In genomic region chr2:113839488-113839887, GRCm38 (mm10) we compare ENCODE assay signal across 15 mouse cellular contexts. TPM values are rescaled to one million over a fixed set of nuclear protein-coding genes. Genes with fewer than 3 reads are reported as not detected.
DNase-seq lines count a peak whose midpoint lies in the region; TF ChIP-seq lines count a peak whose summit lies in the region.
"Had no signal": no experiment of that assay in that cellular context is flagged by ENCODE, and none has a peak within 500 bp of the region (broad histone marks: within the 10 kb centered on the region; RNA-seq: fewer than 3 reads in every experiment).

No protein-coding gene starts in this region.

- TF ChIP-seq CTCF in kidney, adult 2 months (conservative IDR thresholded peaks at IDR 0.05; ENCODE audit: insufficient read depth, insufficient read length, low read depth, low read length), result 0 out of 2 replicates have a peak, but pooled peaks have one; percentile 12
- no peak for TF ChIP-seq CTCF in small intestine, adult 2 months (IDR thresholded peaks at IDR 0.05; ENCODE audit: extremely low read depth, insufficient read length, insufficient replicate concordance, low read depth, low read length)

- H3K4me3 ChIP-seq in kidney, adult 2 months (ENCODE audit: insufficient read depth, low read depth, low read length), result no peak overlapping the region
- H3K4me3 ChIP-seq in small intestine, adult 2 months (ENCODE audit: low read depth, low read length), result no peak overlapping the region
- H3K4me3 ChIP-seq: hindbrain, embryonic 12.5 days; layer of hippocampus, adult 2 months; midbrain, embryonic 15.5 days had no signal

- H3K27ac ChIP-seq in kidney, adult 2 months (ENCODE audit: insufficient read depth, low read depth, low read length), result peak overlapping the region; percentile 86
- H3K27ac ChIP-seq in small intestine, adult 2 months (ENCODE audit: insufficient read depth, low read depth, low read length), result peak overlapping the region; percentile 58; the same call in 1 of the 2 replicates
- H3K27ac ChIP-seq: hindbrain, embryonic 12.5 days; layer of hippocampus, adult 2 months; midbrain, embryonic 15.5 days had no signal

- no peak for TF ChIP-seq POLR2A in kidney, adult 2 months (IDR thresholded peaks at IDR 0.05; ENCODE audit: low read depth, low read length)
- no peak for TF ChIP-seq POLR2A in small intestine, adult 2 months (IDR thresholded peaks at IDR 0.05; ENCODE audit: low read depth, low read length)

- 23% methylated on average over 4 of the region's 4 CpGs for WGBS in kidney, adult 2 months
- WGBS in small intestine, adult 2 months, result 23% methylated on average over 4 of the region's 4 CpGs

- H3K27me3 ChIP-seq in kidney, adult 2 months (replicated peaks; ENCODE audit: control insufficient read depth, insufficient read depth, low read length), result no peaks in the 10 kb centered on the region
- H3K27me3 ChIP-seq in small intestine, adult 2 months (ENCODE audit: control insufficient read depth, insufficient read depth, low read length), result no peaks in the 10 kb centered on the region
- H3K27me3 ChIP-seq: CH12.LX; hindbrain, embryonic 12.5 days; midbrain, embryonic 15.5 days had no signal

- H3K4me1 ChIP-seq in kidney, adult 2 months (ENCODE audit: control insufficient read depth, insufficient read depth, low read length), result peaks cover 12% of the 10 kb centered on the region; the same call in 1 of the 2 replicates
- H3K4me1 ChIP-seq in small intestine, adult 2 months (ENCODE audit: control insufficient read depth, insufficient read depth, insufficient read length, low read length), result peaks cover 2% of the 10 kb centered on the region; the same call in 1 of the 2 replicates
- H3K4me1 ChIP-seq: hindbrain, embryonic 12.5 days; midbrain, embryonic 15.5 days had no signal

- peak; percentile 33 for DNase-seq in heart, adult 11 months
- no peak for DNase-seq in heart, adult 18-20 months
- peak; percentile 87 for DNase-seq in kidney, adult 2 months
- peak; percentile 42 to 88 for DNase-seq in kidney, postnatal 36 days
- no peak for DNase-seq in adrenal gland, adult (ENCODE audit: inconsistent age in 2 of 2, low spot score in 1 of 2)
- DNase-seq in frontal cortex, adult 2 months (ENCODE audit: extremely low spot score in 1 of 2, low spot score in 1 of 2), result no peak
- no peak for DNase-seq in layer of hippocampus, adult 9-10 months (ENCODE audit: low spot score)
- DNase-seq: cerebellum, adult 11-12 months; gastrocnemius, postnatal 36 days; right cerebral cortex, postnatal 4 days had no signal

- H3K36me3 ChIP-seq in kidney, adult 2 months (ENCODE audit: control insufficient read depth, insufficient read depth, low read length), result no peaks in the 10 kb centered on the region
- H3K36me3 ChIP-seq in small intestine, adult 2 months (ENCODE audit: control insufficient read depth, insufficient read depth, low read length), result peaks cover 22% of the 10 kb centered on the region
- H3K36me3 ChIP-seq: midbrain, embryonic 15.5 days had no signal

RNA-seq across cellular contexts. Expression of gene Arhgap11a, which starts 9.0 kb away (rescaled TPM):
- total RNA-seq in heart, adult 18-20 months (2021), result 1 to 10 TPM; 1.4 to 2.0 TPM
- polyA plus RNA-seq in kidney, adult 2 months (2012; rRNA removed), result 0.71 and 1.0 TPM in 2 replicates
- polyA plus RNA-seq in small intestine, adult 2 months (2012; rRNA removed), result 0.74 and 2.7 TPM in 2 replicates
- polyA plus RNA-seq in frontal cortex, adult 2 months (2012; rRNA removed), result 1.9 and 2.1 TPM in 2 replicates

RNA-seq across cellular contexts. Expression of gene Scg5, which starts 10.6 kb away (rescaled TPM):
- under 1 TPM in 1 of 2 experiments, not detected in 1; 0.31 TPM for total RNA-seq in heart, adult 18-20 months (2021)
- polyA plus RNA-seq in kidney, adult 2 months (2012; rRNA removed), result 7.3 and 7.9 TPM in 2 replicates
- polyA plus RNA-seq in small intestine, adult 2 months (2012; rRNA removed), result 0.79 and 0.90 TPM in 2 replicates
- polyA plus RNA-seq in frontal cortex, adult 2 months (2012; rRNA removed), result 297 and 302 TPM in 2 replicates
- total RNA-seq: CH12.LX; gastrocnemius, postnatal 36 days had no signal

Comparison
In these comparisons a context has a peak if more than half of its experiments do, and no peak if none do; other contexts are left out.
1. DNase-seq: peak in heart, adult 11 months (single experiment), kidney, adult 2 months (single experiment) and kidney, postnatal 36 days (2 of 2); none in heart, adult 18-20 months (0 of 2), adrenal gland, adult (0 of 2), frontal cortex, adult 2 months (0 of 2) and layer of hippocampus, adult 9-10 months (single experiment).
2. RNA of gene Scg5, which starts 10.6 kb away (polyA plus RNA-seq): 297 to 302 TPM in frontal cortex, adult 2 months; 7.3 to 7.9 TPM in kidney, adult 2 months and 0.79 to 0.90 TPM in small intestine, adult 2 months; every median in the first group is over 10 times any median in the second.